Mouse (Mus musculus) cortical plate, adult 2 months (tissue): Measurements from ENCODE around the gene Sbk1. TPM values are rescaled to one million over a fixed set of nuclear protein-coding genes. Genes with fewer than 3 reads are reported as not detected.

Experiments used
- H3K27ac ChIP-seq: fragments of 200-500 bp; 2 replicates; pipeline ENCODE4 v1.5.1; 2012; ENCODE audit warnings: low read length, control low read depth, inconsistent platforms; ENCODE audit not compliant: insufficient read depth
- H3K4me1 ChIP-seq: fragments of 200-500 bp; 2 replicates; pipeline ENCODE4 v1.6.1; 2011; ENCODE audit warnings: low read length; ENCODE audit not compliant: control insufficient read depth, insufficient read depth
- H3K4me3 ChIP-seq: fragments of 200-500 bp; 2 replicates; pipeline ENCODE4 v1.5.1; 2011; ENCODE audit warnings: mild to moderate bottlenecking, low read length, control low read depth; ENCODE audit not compliant: insufficient read depth
- CTCF ChIP-seq: fragments of 200-500 bp; IDR thresholded peaks from 2 replicates; pipeline ENCODE4 v1.5.1; 2011; ENCODE audit warnings: mild to moderate bottlenecking, control low read depth, low read length; ENCODE audit not compliant: insufficient read depth; ENCODE audit errors: extremely low read depth
- POLR2A ChIP-seq: fragments of 200-500 bp; IDR thresholded peaks from 2 replicates; pipeline ENCODE4 v1.6.1; 2011; ENCODE audit warnings: mild to moderate bottlenecking, low read length, control low read depth; ENCODE audit not compliant: insufficient read depth; ENCODE audit errors: extremely low read depth
- polyA plus RNA-seq: library from polyadenylated mRNA; depleted of rRNA; stranded (reverse); fragments of >200 nt; gene quantifications from 2 replicates; pipeline ENCODE4 v1.2.3, GENCODE M21; 2012

Sbk1 gene
- polyA plus RNA-seq, 1 experiment, result 49.2 TPM

DNA sequence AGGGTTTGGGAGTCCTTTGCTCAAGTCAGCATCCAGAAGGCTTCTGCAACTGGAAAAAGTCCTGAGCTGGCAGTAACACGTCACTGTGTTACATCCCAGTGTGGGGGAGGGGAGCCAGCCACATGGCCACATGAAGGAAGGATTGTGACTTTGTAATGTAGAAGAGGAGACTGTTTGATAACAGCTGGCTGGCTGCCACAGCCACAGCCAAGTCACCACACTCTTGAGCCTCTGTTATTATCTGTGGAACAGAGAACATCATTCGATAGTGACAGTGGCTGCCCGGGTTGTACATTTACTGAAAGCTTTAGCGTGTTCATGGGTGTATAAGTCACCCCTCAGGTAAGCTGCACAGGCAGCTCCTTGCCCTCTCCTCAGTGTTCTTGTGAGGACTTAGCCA lies 12.4 kb downstream of the Sbk1 start:
- Histone ChIP-seq H3K27ac (no peak overlapping the region), H3K4me3 (no peak overlapping the region), H3K4me1 (peaks cover 35% of the 10 kb centered on the region)
- TF ChIP-seq POLR2A (no peak), CTCF (no peak)

DNA sequence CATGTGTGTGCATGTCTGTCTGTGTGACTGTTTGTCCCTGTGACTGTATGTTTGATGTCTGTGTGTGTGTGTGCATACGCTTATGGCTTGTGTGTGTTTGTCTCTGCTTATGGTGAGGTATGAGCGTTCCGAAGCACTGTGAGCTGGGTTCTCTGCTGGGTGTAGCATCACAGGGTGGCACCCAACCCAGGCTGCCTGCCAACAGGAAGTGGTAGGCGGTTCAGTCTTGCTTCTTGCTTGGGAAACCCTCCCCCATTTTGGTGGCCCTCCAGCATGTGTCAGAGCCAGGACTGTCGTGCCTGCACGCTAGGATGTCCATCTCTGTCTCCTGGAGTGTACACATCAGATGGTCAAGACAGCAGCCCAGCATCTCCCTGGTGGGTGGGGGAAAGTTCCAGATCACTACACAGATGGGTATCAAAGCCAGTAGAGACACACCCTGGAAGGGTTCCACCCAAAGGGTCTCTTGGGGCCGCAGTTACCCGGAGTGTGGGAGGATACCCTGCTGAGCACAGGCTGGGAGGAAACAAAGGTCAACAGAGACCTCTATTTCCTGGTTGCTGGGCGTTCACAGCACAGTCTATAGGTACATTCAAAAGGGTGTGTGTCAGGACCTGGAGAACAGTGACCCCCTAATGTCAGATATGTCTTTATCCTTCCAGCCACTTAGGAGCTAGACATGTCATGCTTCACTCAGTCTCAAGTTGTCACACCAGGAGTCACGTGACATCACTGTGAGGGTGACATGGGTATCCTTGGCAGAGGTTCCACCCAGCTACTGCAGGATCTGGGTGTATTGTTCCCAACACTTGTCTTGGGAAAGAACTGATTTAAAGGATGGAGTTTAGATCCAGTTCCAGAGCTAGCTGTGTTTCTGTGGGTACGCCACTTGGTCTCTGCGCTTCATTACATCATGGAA lies 13.1 kb downstream of the Sbk1 start:
- no peak for TF ChIP-seq CTCF
- TF ChIP-seq POLR2A, result 0 out of 2 replicates have a peak, but pooled peaks have one; percentile 19
- Histone ChIP-seq H3K4me1 (peaks cover 35% of the 10 kb centered on the region), H3K27ac (no peak overlapping the region), H3K4me3 (no peak overlapping the region)

DNA sequence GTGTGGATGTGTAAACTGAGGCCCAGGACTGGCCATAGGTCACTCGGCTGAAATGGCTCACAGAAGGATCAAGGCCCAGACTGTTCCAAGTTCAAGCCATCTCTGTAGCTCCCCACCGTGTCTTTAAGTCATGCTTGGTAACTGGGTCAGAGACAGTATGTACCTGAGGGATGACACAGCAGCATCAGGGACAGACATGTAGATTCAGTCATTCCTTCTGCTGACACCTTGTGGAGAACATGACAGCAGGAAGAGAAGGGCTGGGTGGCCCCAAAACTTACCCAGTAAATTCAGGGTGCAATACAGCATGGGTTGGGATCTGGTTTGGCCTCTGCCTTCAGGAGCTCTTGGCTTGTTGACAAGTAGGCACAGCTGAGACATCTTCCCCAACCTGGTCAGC lies 13.9 kb downstream of the Sbk1 start:
- peaks cover 35% of the 10 kb centered on the region for H3K4me1 ChIP-seq

GRCm38 (mm10) chr7:126287493-126288103 lies 15.2 kb downstream of the Sbk1 start:
- H3K27ac ChIP-seq, result no peak overlapping the region
- TF ChIP-seq CTCF (no peak), POLR2A (no peak)

More for the DNA sequence above, 13.9 kb downstream of the Sbk1 start:
- no peak overlapping the region for H3K4me3 ChIP-seq
- H3K27ac ChIP-seq, result no peak overlapping the region
- TF ChIP-seq CTCF (no peak), POLR2A (no peak)

GRCm38 (mm10) chr7:126288104-126288497 lies 15.7 kb downstream of the Sbk1 start:
- Histone ChIP-seq H3K4me3 (no peak overlapping the region), H3K4me1 (peaks cover 32% of the 10 kb centered on the region), H3K27ac (no peak overlapping the region; the same call in 1 of the 2 replicates)
- no peak for TF ChIP-seq POLR2A
- TF ChIP-seq CTCF, result no peak

More at GRCm38 (mm10) chr7:126287493-126288103, 15.2 kb downstream of the Sbk1 start:
- no peak overlapping the region for H3K4me3 ChIP-seq
- peaks cover 32% of the 10 kb centered on the region for H3K4me1 ChIP-seq

DNA sequence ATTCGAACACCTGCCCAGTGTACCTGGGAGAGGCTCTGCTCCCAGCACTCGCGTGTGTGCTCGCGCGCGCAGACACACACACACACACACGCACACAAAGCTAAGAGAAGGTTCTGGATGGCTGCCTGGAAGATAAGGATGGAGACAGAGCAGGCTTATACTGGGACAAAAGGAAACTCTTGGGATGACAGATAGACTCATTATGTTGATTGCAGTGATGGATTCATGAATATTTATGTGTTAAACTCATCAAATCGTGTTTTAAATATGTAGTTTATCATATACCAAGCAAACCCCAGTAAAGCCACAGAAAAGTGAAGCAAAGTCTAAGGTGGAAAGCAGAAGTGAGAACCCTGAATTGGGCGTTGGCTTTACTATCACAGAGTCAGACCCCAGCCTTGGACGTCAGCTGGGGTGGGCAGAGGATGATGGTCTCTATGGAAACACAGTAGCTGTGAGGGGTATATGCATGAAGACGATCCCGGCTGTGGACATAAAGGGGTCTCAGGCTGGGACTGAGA lies 16.2 kb downstream of the Sbk1 start:
- Histone ChIP-seq H3K4me1 (peaks cover 32% of the 10 kb centered on the region), H3K4me3 (no peak overlapping the region), H3K27ac (no peak overlapping the region)
- TF ChIP-seq POLR2A (no peak), CTCF (no peak)

DNA sequence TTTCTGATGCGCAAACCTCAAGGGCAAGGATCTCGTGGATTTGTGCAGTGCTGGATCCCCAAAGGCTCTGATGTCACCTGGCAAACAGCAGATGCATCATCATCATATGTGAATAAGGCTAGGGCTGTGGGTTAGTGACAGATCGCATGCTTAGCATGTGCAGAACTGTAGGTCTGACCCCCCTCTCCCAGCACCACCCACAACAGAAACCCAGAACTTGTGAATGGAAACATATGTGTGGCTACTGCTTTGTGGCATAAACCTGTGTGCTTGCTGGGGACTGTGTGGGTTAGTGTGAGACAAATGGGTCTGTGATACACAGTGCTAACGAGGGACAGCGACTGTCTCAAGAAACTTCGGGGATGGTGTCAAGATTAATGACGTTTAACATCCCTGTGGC lies 17.0 kb downstream of the Sbk1 start:
- no peak overlapping the region for H3K27ac ChIP-seq
- peaks cover 29% of the 10 kb centered on the region for H3K4me1 ChIP-seq
- TF ChIP-seq POLR2A, result no peak
- TF ChIP-seq CTCF, result no peak
- H3K4me3 ChIP-seq, result no peak overlapping the region

DNA sequence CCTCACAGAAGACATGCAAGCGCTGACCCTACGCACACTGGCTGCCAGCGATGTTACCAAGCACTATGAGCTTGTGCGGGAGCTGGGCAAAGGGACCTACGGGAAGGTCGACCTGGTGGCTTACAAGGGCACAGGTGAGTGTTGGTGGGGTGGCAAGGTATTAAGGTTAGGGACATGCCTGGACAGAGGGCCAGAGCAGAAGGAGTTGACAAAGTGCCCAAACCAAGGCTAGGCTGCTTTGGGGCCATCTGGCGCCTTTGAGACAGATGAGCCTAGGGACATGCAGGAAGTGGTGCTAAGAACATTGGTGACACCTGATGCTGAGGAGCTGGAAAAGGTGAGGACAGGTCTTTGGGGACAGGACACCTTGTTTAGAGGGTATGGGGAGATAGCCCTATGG lies 17.5 kb downstream of the Sbk1 start:
- Histone ChIP-seq H3K4me1 (peaks cover 24% of the 10 kb centered on the region), H3K4me3 (no peak overlapping the region), H3K27ac (no peak overlapping the region)
- TF ChIP-seq CTCF (no peak), POLR2A (no peak)

GRCm38 (mm10) chr7:126291681-126292545 lies 19.5 kb downstream of the Sbk1 start:
- no peak overlapping the region for H3K4me3 ChIP-seq
- peaks cover 14% of the 10 kb centered on the region for H3K4me1 ChIP-seq
- H3K27ac ChIP-seq, result no peak overlapping the region
- no peak for TF ChIP-seq CTCF
- no peak for TF ChIP-seq POLR2A
